Mouse (Mus musculus) inflammation-experienced regulatory T-cells (primary cell): Measurements from ENCODE around the gene Ccdc71l. TPM values are rescaled to one million over a fixed set of nuclear protein-coding genes. Genes with fewer than 3 reads are reported as not detected.

Source experiments
- polyA plus RNA-seq, 2 experiments: library from polyadenylated mRNA; unstranded; fragments of 100-300 nt; shearing (Covaris generic); gene quantifications; one replicate each; pipeline ENCODE4 v1.2.1; 2017

Gene Ccdc71l
- polyA plus RNA-seq, result 10 to 100 TPM; 10.3 to 22.7 TPM

DNA sequence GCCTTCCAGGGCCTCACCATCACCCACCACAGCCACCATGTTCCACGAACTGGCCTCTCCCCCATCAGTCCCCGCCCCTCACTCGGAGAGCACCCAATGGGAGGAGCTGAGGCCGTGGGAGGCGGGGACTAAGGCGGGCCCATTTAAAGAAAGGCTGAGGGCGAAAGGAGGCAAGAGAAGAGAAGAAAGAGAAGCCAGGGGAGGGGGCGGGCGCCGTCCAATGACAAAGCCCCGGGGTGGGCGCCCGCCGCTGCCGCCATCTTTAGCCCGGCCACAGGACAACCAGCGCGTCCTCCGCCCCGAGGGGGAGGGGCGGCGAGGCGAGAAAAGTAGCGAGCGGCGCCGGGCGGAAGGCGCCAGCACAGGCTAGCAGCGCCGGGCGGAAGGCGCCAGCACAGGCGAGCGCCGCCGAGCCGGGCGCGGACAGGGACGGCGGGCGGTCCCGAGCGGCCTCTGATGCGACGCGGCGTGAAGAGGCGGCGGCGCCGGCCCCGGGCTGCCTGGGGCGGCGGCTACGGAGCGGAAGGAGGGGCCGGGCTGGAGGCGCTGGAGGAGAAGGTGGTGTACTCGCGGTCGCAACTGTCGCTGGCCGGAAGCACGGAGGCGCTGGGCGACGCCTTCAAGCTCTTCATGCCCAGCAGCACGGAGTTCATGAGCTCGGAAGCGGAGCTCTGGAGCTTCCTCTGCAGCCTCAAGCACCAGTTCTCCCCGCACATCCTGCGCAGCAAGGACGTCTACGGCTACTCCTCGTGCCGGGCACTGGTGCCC is at the start of gene Ccdc71l:
TSS of gene Ccdc71l (plus strand) at position 177 of the 768 bp plus-strand sequence.

Other genes starting within 250 kb of the Ccdc71l start
- gene Pik3cg, start 170.0 kb upstream of the Ccdc71l start, polyA plus RNA-seq, result 10 to 100 TPM; 24.0 to 36.8 TPM